Mouse (Mus musculus) kidney, postnatal 14 days (tissue): ENCODE results near the gene Grin2b.

ENCODE experiments used
- DNase-seq: peaks from one replicate; pipeline ENCODE4 v3.0.0; 2022; ENCODE audit warnings: mixed read lengths

Gene Grin2b

GRCm38 (mm10) chr6:135680105-135680710 is 493.1 kb downstream of the Grin2b start:
- no peak for DNase-seq

GRCm38 (mm10) chr6:135674380-135674779 is 498.9 kb downstream of the Grin2b start:
- no peak for DNase-seq

GRCm38 (mm10) chr6:135672003-135672402 is 501.3 kb downstream of the Grin2b start:
- no peak for DNase-seq
